Mouse (Mus musculus): ENCODE data around the gene Mageb5.
"Not testable (repeated sequence)": the region's sequence is repeated elsewhere in the genome, so short reads cannot be mapped to it uniquely, and the experiment has no call there.

Mageb5 gene

GRCm38 (mm10) chrX:91782918-91783317 is at the start of gene Mageb5:
Gene Mageb5 (minus strand): TSS chrX:91783018.
- DNase-seq = not testable (repeated sequence)

- not testable (repeated sequence) for DNase-seq
Measured at GRCm38 (mm10) chrX:91759591-91760226, 23.1 kb downstream of the Mageb5 start.

Data from lung, postnatal 36 days (tissue).